Mouse (Mus musculus): ENCODE results near the gene Fbxl17. TPM values are rescaled to one million over a fixed set of nuclear protein-coding genes. Genes with fewer than 3 reads are reported as not detected.

Fbxl17 gene
- total RNA-seq, 2 experiments from 2014 or later = 23.5 to 25.5 TPM

DNA sequence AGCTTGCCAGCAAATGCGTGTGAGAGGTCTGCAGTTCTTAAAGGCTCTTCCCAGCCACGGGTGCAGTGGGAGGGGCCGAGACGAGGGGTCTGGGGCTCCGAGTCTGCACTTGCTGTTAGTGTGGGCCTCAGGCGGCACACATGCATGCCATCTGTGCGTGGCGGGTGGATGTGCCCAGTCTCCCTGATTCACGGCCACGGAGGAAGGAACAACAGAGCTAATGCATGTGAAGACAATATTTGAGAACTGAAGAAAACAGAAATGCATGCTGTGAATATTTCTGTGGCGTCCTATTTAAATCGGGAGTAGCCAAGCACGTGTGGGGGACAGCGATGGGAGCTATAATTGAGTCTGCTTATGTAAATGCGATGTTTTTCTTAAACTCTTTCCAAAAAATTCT, 474.6 kb downstream of the Fbxl17 start:
- no peak for DNase-seq (ENCODE audit: low spot score)
- intact Hi-C loops (cut with DNase I) = no loop called here

GRCm38 (mm10) chr17:63017605-63018167, 482.1 kb downstream of the Fbxl17 start:
- intact Hi-C loops (cut with DNase I) = no loop called here
- DNase-seq (ENCODE audit: low spot score) = no peak

DNA sequence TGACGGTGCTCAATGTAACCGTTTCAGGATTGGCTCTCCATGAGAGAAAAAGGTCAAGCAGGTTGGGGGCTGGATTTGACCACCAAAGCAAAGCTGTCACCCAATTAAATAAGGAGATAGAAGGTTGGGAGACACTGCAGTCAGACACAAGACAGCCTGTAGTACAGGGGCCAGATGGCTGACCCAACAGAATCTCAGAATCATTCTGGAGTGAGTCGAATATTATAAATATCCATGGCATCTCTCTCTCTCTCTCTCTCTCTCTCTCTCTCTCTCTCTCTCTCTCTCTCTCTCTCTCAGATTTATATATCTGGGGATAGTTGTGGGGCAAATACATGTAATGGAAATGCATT, 487.3 kb downstream of the Fbxl17 start:
- no peak for DNase-seq (ENCODE audit: low spot score)
- intact Hi-C loops (cut with DNase I) = no loop called here

DNA sequence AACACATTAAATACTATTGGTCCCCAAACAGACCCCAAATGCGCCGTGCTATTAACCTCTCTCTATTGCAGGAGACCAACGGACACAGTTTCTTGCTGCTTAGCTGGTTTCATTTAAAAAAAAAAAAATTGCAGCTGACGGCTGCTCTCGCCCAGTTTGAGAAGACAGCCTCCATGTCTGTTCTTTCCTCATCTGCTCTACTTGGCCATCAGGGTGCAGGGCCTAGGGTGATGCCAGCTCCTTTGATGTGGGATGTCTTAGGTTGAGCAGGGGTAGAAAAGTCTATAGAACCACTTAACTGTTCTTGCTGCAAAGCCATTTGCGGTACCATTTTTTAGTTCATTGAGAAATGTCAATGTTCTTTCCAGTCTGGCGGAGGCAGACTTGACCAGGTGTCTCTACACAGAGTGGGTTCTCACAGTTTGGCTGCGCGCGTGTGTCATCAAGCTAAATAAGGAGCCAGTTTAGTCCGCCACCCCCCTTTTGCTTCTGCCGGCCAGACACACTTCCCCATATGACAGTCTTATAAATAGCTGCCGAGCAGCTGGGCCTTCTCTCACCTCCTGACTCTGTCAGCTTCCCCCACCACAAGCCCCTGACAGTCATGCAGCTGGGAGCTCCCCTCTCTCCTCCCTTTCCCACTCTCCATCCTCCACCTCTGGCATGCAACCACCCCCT, 487.8 kb downstream of the Fbxl17 start:
- intact Hi-C loops (cut with DNase I) = no loop called here
- peak; percentile 5 for DNase-seq (ENCODE audit: low spot score)

DNA sequence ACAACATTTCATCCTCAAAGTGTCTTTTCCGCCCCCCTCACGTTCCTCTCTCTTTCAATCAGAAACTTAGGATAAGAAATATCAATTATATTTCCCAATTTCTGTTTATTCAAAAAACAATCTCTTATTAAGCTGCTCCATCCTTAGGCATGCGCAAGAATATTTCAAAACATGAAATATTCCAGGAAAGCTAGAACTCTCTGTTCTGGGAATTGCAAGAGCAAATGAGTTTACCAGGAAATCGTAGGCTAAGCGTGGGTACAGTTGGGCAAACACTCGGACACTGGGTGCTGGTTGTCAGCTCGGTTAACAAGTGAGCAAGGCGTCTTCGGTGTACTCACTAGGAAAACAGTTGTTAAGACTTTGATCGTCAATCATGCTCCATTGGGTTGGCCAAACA, 489.0 kb downstream of the Fbxl17 start:
- intact Hi-C loops (cut with DNase I) = no loop called here
- no peak for DNase-seq (ENCODE audit: low spot score)

GRCm38 (mm10) chr17:63008788-63009187, 491.0 kb downstream of the Fbxl17 start:
- DNase-seq (ENCODE audit: low spot score) = no peak
- intact Hi-C loops (cut with DNase I) = no loop called here

- intact Hi-C loops (cut with DNase I) = no loop called here
- DNase-seq (ENCODE audit: low spot score) = no peak
These were observed 491.5 kb downstream of the Fbxl17 start for GRCm38 (mm10) chr17:63008277-63008676.

- no peak for DNase-seq (ENCODE audit: low spot score)
- intact Hi-C loops (cut with DNase I) = no loop called here
These were observed 491.9 kb downstream of the Fbxl17 start for GRCm38 (mm10) chr17:63007876-63008275.

Small RNA genes lying within 50 kb of the gene (microRNA-seq; reads per million reads assigned to microRNA genes)
- not detected for gene Gm24813
